Mouse (Mus musculus): ENCODE results near the gene Gm11172.

GRCm38 (mm10) chr16:10821387-10821786 is 8.7 kb downstream of the Gm11172 start:
- TF ChIP-seq NELFE (IDR thresholded peaks at IDR 0.05; ENCODE audit: low read depth, low read length) (no peak), ZMIZ1 (IDR thresholded peaks at IDR 0.05; ENCODE audit: low read depth, low read length) (no peak), POLR2A (IDR thresholded peaks at IDR 0.05; ENCODE audit: low read depth, low read length) (no peak)

All from CH12.LX (cell line).